Mouse (Mus musculus): ENCODE measurements around the gene Mark4. TPM values are rescaled to one million over a fixed set of nuclear protein-coding genes. Genes with fewer than 3 reads are reported as not detected.

The Mark4 gene
- polyA plus RNA-seq, 1 experiment from 2014 or later = 16.1 TPM

- Histone ChIP-seq H3K27ac (no peak overlapping the region), H3K36me3 (peaks cover 30% of the 10 kb centered on the region), H3K4me2 (peak overlapping the region; percentile 98; the same call in 1 of the 2 replicates), H3K4me3 (no peak overlapping the region), H3K27me3 (no peaks in the 10 kb centered on the region), H3K9me3 (no peaks in the 10 kb centered on the region), H3K9ac (no peak overlapping the region), H3K4me1 (replicated peaks) (peaks cover 29% of the 10 kb centered on the region)
- WGBS = 68% methylated on average over 11 of the region's 11 CpGs
- no peak for ATAC-seq (ENCODE audit: low FRiP score)
Observed at GRCm38 (mm10) chr7:19455819-19456495, 2.7 kb downstream of the Mark4 start.

- H3K36me3 ChIP-seq = peaks cover 38% of the 10 kb centered on the region
- H3K9ac ChIP-seq = no peak overlapping the region
- H3K4me1 ChIP-seq (replicated peaks) = peaks cover 29% of the 10 kb centered on the region
- WGBS = 96% methylated on average over 4 of the region's 4 CpGs
- no peaks in the 10 kb centered on the region for H3K27me3 ChIP-seq
- no peak overlapping the region for H3K27ac ChIP-seq
- H3K4me3 ChIP-seq = no peak overlapping the region
- no peak for ATAC-seq (ENCODE audit: low FRiP score)
- H3K4me2 ChIP-seq = no peak overlapping the region
- H3K9me3 ChIP-seq = no peaks in the 10 kb centered on the region
Observed at GRCm38 (mm10) chr7:19455186-19455585, 3.4 kb downstream of the Mark4 start.

GRCm38 (mm10) chr7:19449165-19449564 is 9.5 kb downstream of the Mark4 start:
- no peak overlapping the region for H3K9ac ChIP-seq
- peaks cover 85% of the 10 kb centered on the region for H3K36me3 ChIP-seq
- H3K9me3 ChIP-seq = no peaks in the 10 kb centered on the region
- no peaks in the 10 kb centered on the region for H3K4me1 ChIP-seq (replicated peaks)
- H3K27ac ChIP-seq = no peak overlapping the region
- H3K27me3 ChIP-seq = no peaks in the 10 kb centered on the region
- no peak for ATAC-seq (ENCODE audit: low FRiP score)
- WGBS = 87% methylated on average over 12 of the region's 12 CpGs
- no peak overlapping the region for H3K4me3 ChIP-seq
- H3K4me2 ChIP-seq = no peak overlapping the region

- H3K9me3 ChIP-seq = no peaks in the 10 kb centered on the region
- no peaks in the 10 kb centered on the region for H3K27me3 ChIP-seq
- H3K4me3 ChIP-seq = no peak overlapping the region
- no peak overlapping the region for H3K27ac ChIP-seq
- H3K4me1 ChIP-seq (replicated peaks) = no peaks in the 10 kb centered on the region
- no peak overlapping the region for H3K9ac ChIP-seq
- H3K36me3 ChIP-seq = peaks cover 90% of the 10 kb centered on the region
- ATAC-seq (ENCODE audit: low FRiP score) = no peak
- no peak overlapping the region for H3K4me2 ChIP-seq
- WGBS = 92% methylated on average over 16 of the region's 16 CpGs
Observed at GRCm38 (mm10) chr7:19447689-19448088, 10.9 kb downstream of the Mark4 start.

- H3K4me2 ChIP-seq = no peak overlapping the region
- no peaks in the 10 kb centered on the region for H3K9me3 ChIP-seq
- no peak overlapping the region for H3K9ac ChIP-seq
- no peaks in the 10 kb centered on the region for H3K27me3 ChIP-seq
- H3K4me1 ChIP-seq (replicated peaks) = no peaks in the 10 kb centered on the region
- H3K27ac ChIP-seq = no peak overlapping the region
- WGBS = 82% methylated on average over 12 of the region's 12 CpGs
- no peak for ATAC-seq (ENCODE audit: low FRiP score)
- peaks cover 94% of the 10 kb centered on the region for H3K36me3 ChIP-seq
- H3K4me3 ChIP-seq = no peak overlapping the region
Observed at GRCm38 (mm10) chr7:19444801-19445200, 13.8 kb downstream of the Mark4 start.

GRCm38 (mm10) chr7:19443344-19443743 is 15.3 kb downstream of the Mark4 start:
- no peaks in the 10 kb centered on the region for H3K4me1 ChIP-seq (replicated peaks)
- no peak overlapping the region for H3K9ac ChIP-seq
- no peaks in the 10 kb centered on the region for H3K9me3 ChIP-seq
- no peaks in the 10 kb centered on the region for H3K27me3 ChIP-seq
- peaks cover 89% of the 10 kb centered on the region for H3K36me3 ChIP-seq
- ATAC-seq (ENCODE audit: low FRiP score) = peak; percentile 43; the same call in 1 of the 2 replicates
- WGBS = 41% methylated on average over 3 of the region's 3 CpGs
- no peak overlapping the region for H3K4me2 ChIP-seq
- no peak overlapping the region for H3K27ac ChIP-seq
- H3K4me3 ChIP-seq = no peak overlapping the region

GRCm38 (mm10) chr7:19441448-19442091 is 17.1 kb downstream of the Mark4 start:
- Histone ChIP-seq H3K4me2 (no peak overlapping the region), H3K27me3 (no peaks in the 10 kb centered on the region), H3K36me3 (peaks cover 90% of the 10 kb centered on the region), H3K9ac (no peak overlapping the region), H3K27ac (no peak overlapping the region), H3K4me1 (replicated peaks) (no peaks in the 10 kb centered on the region), H3K9me3 (no peaks in the 10 kb centered on the region), H3K4me3 (no peak overlapping the region)
- ATAC-seq (ENCODE audit: low FRiP score) = no peak
- WGBS = 90% methylated on average over 9 of the region's 9 CpGs

GRCm38 (mm10) chr7:19437048-19437447 is 21.6 kb downstream of the Mark4 start:
- Histone ChIP-seq H3K4me3 (no peak overlapping the region), H3K4me1 (replicated peaks) (no peaks in the 10 kb centered on the region), H3K9me3 (no peaks in the 10 kb centered on the region), H3K36me3 (peaks cover 95% of the 10 kb centered on the region), H3K4me2 (no peak overlapping the region), H3K27me3 (no peaks in the 10 kb centered on the region), H3K9ac (no peak overlapping the region), H3K27ac (no peak overlapping the region)
- no peak for ATAC-seq (ENCODE audit: low FRiP score)
- 90% methylated on average over 9 of the region's 9 CpGs for WGBS

GRCm38 (mm10) chr7:19436276-19436675 is 22.3 kb downstream of the Mark4 start:
- Histone ChIP-seq H3K4me3 (no peak overlapping the region), H3K27ac (no peak overlapping the region), H3K36me3 (peaks cover 95% of the 10 kb centered on the region), H3K9ac (no peak overlapping the region), H3K9me3 (no peaks in the 10 kb centered on the region), H3K4me1 (replicated peaks) (no peaks in the 10 kb centered on the region), H3K27me3 (no peaks in the 10 kb centered on the region), H3K4me2 (no peak overlapping the region)
- no peak for ATAC-seq (ENCODE audit: low FRiP score)
- 97% methylated on average over 2 of the region's 2 CpGs for WGBS

GRCm38 (mm10) chr7:19432475-19432874 is 26.1 kb downstream of the Mark4 start:
- no peak overlapping the region for H3K4me3 ChIP-seq
- 97% methylated on average over 2 of the region's 2 CpGs for WGBS

GRCm38 (mm10) chr7:19430402-19430801 is 28.2 kb downstream of the Mark4 start:
- Histone ChIP-seq H3K4me2 (no peak overlapping the region), H3K4me1 (replicated peaks) (peaks cover 4% of the 10 kb centered on the region; the same call in 1 of the 2 replicates), H3K9me3 (no peaks in the 10 kb centered on the region), H3K27me3 (no peaks in the 10 kb centered on the region), H3K9ac (no peak overlapping the region), H3K27ac (no peak overlapping the region), H3K4me3 (no peak overlapping the region), H3K36me3 (peaks cover 100% of the 10 kb centered on the region)
- no peak for ATAC-seq (ENCODE audit: low FRiP score)
- 91% methylated on average over 6 of the region's 6 CpGs for WGBS

More at GRCm38 (mm10) chr7:19432475-19432874, 26.1 kb downstream of the Mark4 start:
- Histone ChIP-seq H3K9me3 (no peaks in the 10 kb centered on the region), H3K27ac (no peak overlapping the region), H3K36me3 (peaks cover 100% of the 10 kb centered on the region), H3K4me2 (no peak overlapping the region), H3K27me3 (no peaks in the 10 kb centered on the region), H3K4me1 (replicated peaks) (peaks cover 4% of the 10 kb centered on the region; the same call in 1 of the 2 replicates), H3K9ac (no peak overlapping the region)
- no peak for ATAC-seq (ENCODE audit: low FRiP score)

GRCm38 (mm10) chr7:19429726-19430125 is 28.9 kb downstream of the Mark4 start:
- peaks cover 100% of the 10 kb centered on the region for H3K36me3 ChIP-seq
- no peak overlapping the region for H3K4me3 ChIP-seq
- no peak for ATAC-seq (ENCODE audit: low FRiP score)
- H3K4me1 ChIP-seq (replicated peaks) = peaks cover 4% of the 10 kb centered on the region; the same call in 1 of the 2 replicates
- H3K4me2 ChIP-seq = no peak overlapping the region
- 68% methylated on average over 8 of the region's 8 CpGs for WGBS
- no peaks in the 10 kb centered on the region for H3K9me3 ChIP-seq
- no peak overlapping the region for H3K9ac ChIP-seq
- no peak overlapping the region for H3K27ac ChIP-seq
- no peaks in the 10 kb centered on the region for H3K27me3 ChIP-seq
